Mouse (Mus musculus) forebrain, embryonic 14.5 days (tissue): ENCODE data around the gene Celf5. TPM values are rescaled to one million over a fixed set of nuclear protein-coding genes. Genes with fewer than 3 reads are reported as not detected.

Source experiments
- ATAC-seq: fragments of 200-750 bp; cut with Nextera tagmentation; 2 replicates; pipeline ENCODE4 v1.8.0; 2017; ENCODE audit warnings: mild to moderate bottlenecking, moderate library complexity
- DNase-seq: peaks from one replicate; pipeline ENCODE4 v3.0.0-alpha.2; 2015; ENCODE audit warnings: low spot score
- H3K27ac ChIP-seq: fragments of 300-500 bp; sonication (generic); 2 replicates; pipeline ENCODE4 v1.5.1; 2014; ENCODE audit warnings: low read depth, mild to moderate bottlenecking, control low read depth, low read length, moderate library complexity
- H3K27me3 ChIP-seq: fragments of 300-500 bp; sonication (generic); replicated peaks from 2 replicates; pipeline ENCODE4 v1.6.1; 2014; ENCODE audit warnings: low read length, control low read depth, mixed read lengths; ENCODE audit not compliant: control insufficient read depth, insufficient read depth
- H3K36me3 ChIP-seq: fragments of 300-500 bp; sonication (generic); 2 replicates; pipeline ENCODE4 v1.6.1; 2014; ENCODE audit warnings: low read length, control low read depth; ENCODE audit not compliant: control insufficient read depth, insufficient read depth
- H3K4me1 ChIP-seq: fragments of 300-500 bp; sonication (generic); 2 replicates; pipeline ENCODE4 v1.6.1; 2014; ENCODE audit warnings: antibody characterized with exemption, low read length, control low read depth; ENCODE audit not compliant: control insufficient read depth, insufficient read depth
- H3K4me2 ChIP-seq: fragments of 300-500 bp; sonication (generic); 2 replicates; pipeline ENCODE4 v1.6.1; 2014; ENCODE audit warnings: mild to moderate bottlenecking, control low read depth, low read length
- H3K4me3 ChIP-seq: fragments of 300-500 bp; sonication (generic); 2 replicates; pipeline ENCODE4 v1.5.1; 2014; ENCODE audit warnings: low read depth, low read length, control low read depth
- H3K9ac ChIP-seq: fragments of 300-500 bp; sonication (generic); 2 replicates; pipeline ENCODE4 v1.6.1; 2014; ENCODE audit warnings: mild to moderate bottlenecking, low read length, control low read depth, moderate library complexity
- H3K9me3 ChIP-seq: fragments of 300-500 bp; sonication (generic); replicated peaks from 2 replicates; pipeline ENCODE4 v1.6.1; 2016; ENCODE audit warnings: low read length, control low read depth, mixed read lengths; ENCODE audit not compliant: control insufficient read depth
- WGBS: fragments of 180-500 bp; shearing (Covaris S2); extraction: QIAGEN DNeasy Blood & Tissue Kit; methylation state at CpG from one replicate; pipeline ENCODE4 v1.1.7; 2014; 5-methylcytosine and 5-hydroxymethylcytosine counted together
- polyA plus RNA-seq: library from polyadenylated mRNA; unstranded; fragments of >200 nt; fragmentation: Nextera tagmentation; extraction: Ambion mirVana; gene quantifications from 2 replicates; pipeline ENCODE4 v1.2.1, GENCODE M21; 2014

Celf5 gene
- polyA plus RNA-seq, 1 experiment from 2014 or later = 57.9 TPM

DNA sequence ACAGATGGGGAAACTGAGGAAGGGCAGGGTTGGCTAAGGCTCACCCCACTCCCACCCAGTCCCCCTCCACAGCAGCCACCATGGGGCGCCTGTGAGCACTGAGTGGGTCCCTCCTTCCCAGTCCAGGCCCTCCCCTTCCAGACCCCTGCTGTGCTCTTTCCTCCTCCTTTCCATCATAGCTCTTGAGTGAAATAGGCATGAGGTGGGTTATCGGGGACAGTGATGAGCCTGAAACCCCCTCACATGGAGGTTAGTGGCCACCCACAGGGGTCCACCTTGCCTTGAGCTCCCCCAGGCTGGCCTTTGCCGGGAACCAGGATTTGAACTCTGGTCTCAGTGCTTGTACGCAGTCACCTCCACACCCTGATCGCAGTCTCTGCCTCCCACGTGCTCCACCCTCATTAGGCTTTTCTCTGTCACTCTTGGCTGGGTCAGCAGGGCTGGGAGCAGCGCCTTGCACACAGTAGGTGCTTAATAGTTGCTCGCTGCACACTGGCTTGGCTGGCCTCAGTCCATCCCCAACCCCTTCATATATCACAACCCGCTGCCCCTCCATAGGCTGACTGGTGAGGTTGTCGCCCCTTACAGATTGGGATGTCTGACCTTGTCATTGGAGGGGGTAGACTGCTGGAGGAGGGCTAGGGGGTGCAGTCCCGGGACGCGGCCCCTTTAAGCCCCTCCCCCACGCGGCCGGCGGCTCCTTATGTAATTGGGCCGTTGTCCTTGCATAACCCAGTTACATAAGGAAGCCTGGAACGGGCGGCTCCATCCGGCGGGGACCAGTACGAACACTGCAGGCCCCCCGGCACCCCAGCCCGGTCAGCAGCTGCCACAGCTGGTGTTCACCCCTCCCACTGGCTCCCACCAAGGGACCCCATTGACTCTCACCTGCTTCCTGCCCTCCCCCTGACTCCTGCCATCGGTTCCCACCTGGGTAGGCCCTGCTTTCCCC is 68.9 kb downstream of the Celf5 start:
- 25% methylated on average over 26 of the region's 26 CpGs for WGBS
- H3K4me1 ChIP-seq = peaks cover 39% of the 10 kb centered on the region
- H3K9ac ChIP-seq = peak overlapping the region; percentile 46; the same call in 1 of the 2 replicates
- peak overlapping the region; percentile 36 for H3K4me2 ChIP-seq
- H3K27ac ChIP-seq = no peak overlapping the region
- ATAC-seq (no peak), DNase-seq (peak; percentile 63)
- no peaks in the 10 kb centered on the region for H3K27me3 ChIP-seq
- no peaks in the 10 kb centered on the region for H3K36me3 ChIP-seq
- peak overlapping the region; percentile 8; the same call in 1 of the 2 replicates for H3K4me3 ChIP-seq
- no peaks in the 10 kb centered on the region for H3K9me3 ChIP-seq

DNA sequence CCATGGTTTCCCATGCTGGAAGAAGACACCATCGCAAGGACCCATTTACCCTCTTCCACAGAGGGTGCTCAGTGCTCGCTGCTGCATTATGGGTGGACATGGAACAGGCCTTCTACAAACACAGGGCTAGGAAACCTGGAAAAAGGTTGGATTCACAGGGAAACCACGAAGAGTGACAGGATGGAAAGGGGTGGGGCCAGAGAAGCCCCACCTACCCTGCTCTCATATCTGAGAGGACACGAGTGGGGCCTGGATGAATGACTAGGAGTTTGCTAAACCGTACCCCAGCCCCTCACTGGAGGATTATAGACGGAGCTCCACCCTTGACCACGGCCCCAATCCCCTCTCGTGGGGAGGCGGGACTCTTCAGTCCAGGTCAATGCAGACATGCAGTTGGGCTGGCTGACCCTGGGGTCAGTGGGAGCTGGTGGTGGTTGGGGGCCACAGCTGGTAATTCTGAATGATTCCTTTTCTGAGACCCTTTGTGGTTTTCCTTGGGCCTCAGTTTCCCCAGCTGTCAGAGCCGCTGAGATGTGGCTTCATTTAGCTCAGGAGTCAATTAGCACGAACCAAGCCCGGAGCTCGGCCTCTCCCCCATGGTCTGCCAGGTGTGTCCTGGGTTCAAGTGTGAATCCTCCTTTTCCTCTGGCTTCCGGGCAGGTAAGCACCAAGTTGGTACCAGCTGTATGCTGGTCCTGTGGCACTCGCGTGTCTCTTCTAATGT is 69.8 kb downstream of the Celf5 start:
- no peak overlapping the region for H3K4me3 ChIP-seq
- WGBS = 82% methylated on average over 16 of the region's 16 CpGs
- H3K27ac ChIP-seq = 0 out of 2 replicates have a peak overlapping the region, but pooled peaks have one; percentile 71
- H3K4me2 ChIP-seq = no peak overlapping the region
- H3K9ac ChIP-seq = no peak overlapping the region
- no peaks in the 10 kb centered on the region for H3K9me3 ChIP-seq
- H3K36me3 ChIP-seq = peaks cover 8% of the 10 kb centered on the region; the same call in 1 of the 2 replicates
- 0 out of 2 replicates have a peak, but pooled peaks cover 5% of the 10 kb centered on the region for H3K27me3 ChIP-seq
- DNase-seq (no peak), ATAC-seq (no peak)
- peaks cover 35% of the 10 kb centered on the region for H3K4me1 ChIP-seq

DNA sequence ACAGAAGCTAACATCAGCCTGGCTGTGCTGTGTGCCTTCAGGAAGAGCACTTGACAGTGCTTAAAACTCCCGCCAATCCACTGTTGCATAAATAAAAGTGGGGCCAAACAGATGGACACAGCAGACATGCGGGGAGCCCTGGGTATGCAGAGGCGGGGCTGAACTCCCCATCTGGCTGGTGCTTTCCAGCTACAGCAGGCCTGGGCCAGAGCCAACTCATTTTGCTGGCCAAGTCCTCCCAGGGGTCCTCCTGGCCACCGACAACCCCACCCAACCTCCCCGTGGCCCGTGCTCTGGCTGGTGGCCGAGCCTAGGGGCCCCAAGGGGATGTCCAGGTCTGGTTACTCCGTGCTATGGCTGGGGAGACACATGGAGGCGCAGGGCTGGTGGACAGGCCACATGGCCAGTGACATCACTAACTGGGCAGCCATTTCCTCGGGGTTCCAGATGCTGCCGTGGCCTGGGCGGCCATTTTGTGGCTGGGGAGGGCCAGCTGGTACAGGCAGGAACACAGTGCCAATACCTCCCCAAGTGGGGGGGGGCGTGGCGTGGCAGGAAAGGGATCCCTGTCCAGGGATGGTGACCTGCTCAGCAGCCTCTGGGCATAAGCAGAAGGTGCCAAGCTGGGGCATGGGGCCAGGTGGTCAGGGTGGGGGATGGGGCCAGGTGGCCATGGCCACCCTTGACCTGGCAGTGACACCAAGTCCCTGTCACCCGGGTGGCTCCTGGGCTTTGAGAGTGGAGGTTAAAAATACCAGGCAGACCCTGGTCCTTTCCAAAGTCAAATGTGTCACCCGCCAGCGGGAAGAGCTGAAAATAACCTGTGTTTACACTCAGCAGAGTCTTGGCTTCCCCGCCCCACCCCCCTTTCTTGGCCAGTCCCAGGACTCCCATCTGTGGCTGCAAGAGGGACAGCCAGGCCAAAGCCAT is 70.8 kb downstream of the Celf5 start:
- WGBS = 69% methylated on average over 18 of the region's 18 CpGs
- Histone ChIP-seq H3K36me3 (peaks cover 14% of the 10 kb centered on the region), H3K27ac (peak overlapping the region; percentile 71), H3K4me1 (peaks cover 32% of the 10 kb centered on the region), H3K4me2 (no peak overlapping the region), H3K9ac (no peak overlapping the region), H3K9me3 (no peaks in the 10 kb centered on the region), H3K4me3 (no peak overlapping the region), H3K27me3 (0 out of 2 replicates have a peak, but pooled peaks cover 5% of the 10 kb centered on the region)
- ATAC-seq (no peak), DNase-seq (peak; percentile 63)

DNA sequence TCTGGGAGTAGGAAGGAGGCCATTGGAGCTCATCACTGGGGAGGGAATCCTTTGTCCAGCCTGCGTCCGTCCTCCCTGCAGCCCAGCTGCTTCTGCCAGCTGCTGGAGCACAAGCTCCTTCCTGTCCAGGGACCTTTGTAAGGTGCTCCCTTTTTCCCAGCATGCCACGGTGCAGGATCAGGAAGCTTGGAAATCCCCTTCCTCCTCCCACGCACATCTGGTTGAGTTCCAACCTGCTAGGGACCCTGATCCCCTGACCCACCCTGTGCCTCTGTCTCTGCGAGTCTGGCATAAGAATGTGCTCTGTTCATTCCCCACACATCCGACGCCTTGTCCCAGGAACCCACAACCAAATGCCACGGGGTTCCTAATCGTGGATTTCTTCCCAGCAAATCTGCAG is 71.5 kb downstream of the Celf5 start:
- WGBS = 83% methylated on average over 9 of the region's 9 CpGs
- peaks cover 27% of the 10 kb centered on the region for H3K4me1 ChIP-seq
- H3K27me3 ChIP-seq = 0 out of 2 replicates have a peak, but pooled peaks cover 5% of the 10 kb centered on the region
- H3K27ac ChIP-seq = peak overlapping the region; percentile 71; the same call in 1 of the 2 replicates
- H3K4me3 ChIP-seq = no peak overlapping the region
- H3K4me2 ChIP-seq = no peak overlapping the region
- DNase-seq (no peak), ATAC-seq (no peak)
- no peak overlapping the region for H3K9ac ChIP-seq
- H3K36me3 ChIP-seq = peaks cover 20% of the 10 kb centered on the region
- no peaks in the 10 kb centered on the region for H3K9me3 ChIP-seq

DNA sequence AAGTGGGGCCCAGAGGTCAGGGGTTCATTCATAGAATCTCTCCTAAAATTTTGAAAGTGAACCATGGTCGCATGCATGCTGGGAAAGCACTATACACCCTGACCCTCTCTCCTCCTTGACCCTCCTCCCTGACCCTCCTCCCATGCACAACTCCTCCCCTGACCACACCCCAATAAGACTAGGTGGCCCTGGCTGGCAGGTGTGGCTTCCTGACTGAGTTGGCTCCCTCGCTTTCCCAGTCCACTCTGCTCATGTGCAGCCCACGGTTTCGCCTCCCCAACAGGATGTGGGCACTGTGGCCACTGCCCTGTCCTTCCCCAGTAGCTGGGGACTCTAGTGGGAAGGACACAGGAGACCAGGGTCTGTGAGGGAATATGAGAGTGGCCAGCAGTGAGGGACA is 72.2 kb downstream of the Celf5 start:
- no peak overlapping the region for H3K4me2 ChIP-seq
- H3K27me3 ChIP-seq = 0 out of 2 replicates have a peak, but pooled peaks cover 5% of the 10 kb centered on the region
- no peak overlapping the region for H3K27ac ChIP-seq
- DNase-seq (no peak), ATAC-seq (no peak)
- H3K4me3 ChIP-seq = no peak overlapping the region
- H3K9ac ChIP-seq = no peak overlapping the region; the same call in 1 of the 2 replicates
- 63% methylated on average over 4 of the region's 4 CpGs for WGBS
- peaks cover 20% of the 10 kb centered on the region for H3K36me3 ChIP-seq
- H3K9me3 ChIP-seq = no peaks in the 10 kb centered on the region
- peaks cover 25% of the 10 kb centered on the region for H3K4me1 ChIP-seq

DNA sequence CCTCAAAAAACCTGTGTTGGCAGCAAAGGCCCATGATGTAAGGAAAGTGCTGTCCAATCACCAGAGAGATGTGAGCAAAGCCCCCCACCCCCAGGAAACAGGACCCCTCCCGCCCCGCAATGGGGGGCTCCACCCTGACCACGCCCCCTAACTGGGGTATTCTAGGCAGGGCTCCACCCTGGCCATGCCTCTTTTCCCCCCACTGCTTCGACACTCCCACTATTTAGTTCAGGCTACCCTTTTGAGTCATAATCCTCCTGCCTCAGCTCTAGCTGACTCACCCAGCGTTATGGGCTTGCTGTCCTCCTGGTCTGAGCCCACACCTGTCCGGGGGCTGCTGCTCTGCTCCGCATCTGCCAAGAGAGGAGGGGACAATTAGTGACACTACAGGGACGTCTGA is 73.2 kb downstream of the Celf5 start:
- no peak for DNase-seq
- H3K9ac ChIP-seq = no peak overlapping the region
- WGBS = 13% methylated on average over 8 of the region's 8 CpGs
- H3K9me3 ChIP-seq = no peaks in the 10 kb centered on the region
- H3K27me3 ChIP-seq = 0 out of 2 replicates have a peak, but pooled peaks cover 5% of the 10 kb centered on the region
- H3K4me2 ChIP-seq = no peak overlapping the region
- H3K4me1 ChIP-seq = peaks cover 21% of the 10 kb centered on the region
- H3K36me3 ChIP-seq = peaks cover 26% of the 10 kb centered on the region
- ATAC-seq = no peak
- no peak overlapping the region for H3K27ac ChIP-seq
- no peak overlapping the region for H3K4me3 ChIP-seq
